Mouse (Mus musculus) gastrocnemius, adult 2 months (tissue): ENCODE measurements at regions not wholly inside any gene's neighbourhood (a gene's known extent, or its start where the extent isn't known, plus 50 kb on each side); places are given as distances from the start of the nearest gene placed in this dataset.

ENCODE experiments used
- DNase-seq: peaks from one replicate; pipeline ENCODE4 v3.0.0; 2022
- H3K27ac ChIP-seq: fragments of 200-600 bp; 2 replicates; pipeline ENCODE4 v1.8.1; 2022; ENCODE audit warnings: mild to moderate bottlenecking
- H3K4me3 ChIP-seq: fragments of 200-600 bp; 2 replicates; pipeline ENCODE4 v1.8.1; 2022; ENCODE audit warnings: mild to moderate bottlenecking, moderate library complexity
- CTCF ChIP-seq: fragments of 200-600 bp; IDR thresholded peaks from 2 replicates; pipeline ENCODE4 v1.8.1; 2022; ENCODE audit warnings: antibody characterized with exemption, mild to moderate bottlenecking, moderate library complexity
- intact Hi-C: fragments of 180-260 bp; cut with DNase I; formaldehyde crosslinking; loops from one replicate; pipeline ENCODE4 v1.15.1; 2025

GRCm38 (mm10) chr9:74698229-74698628, 163.5 kb upstream of the Onecut1 start:
- TF ChIP-seq CTCF = no peak
- DNase-seq = no peak
- no peak overlapping the region for H3K27ac ChIP-seq
- intact Hi-C loops = no loop called here
- H3K4me3 ChIP-seq = no peak overlapping the region

GRCm38 (mm10) chr9:74705698-74706097, 156.0 kb upstream of the Onecut1 start:
- no peak overlapping the region for H3K27ac ChIP-seq
- no peak for TF ChIP-seq CTCF
- H3K4me3 ChIP-seq = no peak overlapping the region
- no peak for DNase-seq
- intact Hi-C loops = no loop called here

DNA sequence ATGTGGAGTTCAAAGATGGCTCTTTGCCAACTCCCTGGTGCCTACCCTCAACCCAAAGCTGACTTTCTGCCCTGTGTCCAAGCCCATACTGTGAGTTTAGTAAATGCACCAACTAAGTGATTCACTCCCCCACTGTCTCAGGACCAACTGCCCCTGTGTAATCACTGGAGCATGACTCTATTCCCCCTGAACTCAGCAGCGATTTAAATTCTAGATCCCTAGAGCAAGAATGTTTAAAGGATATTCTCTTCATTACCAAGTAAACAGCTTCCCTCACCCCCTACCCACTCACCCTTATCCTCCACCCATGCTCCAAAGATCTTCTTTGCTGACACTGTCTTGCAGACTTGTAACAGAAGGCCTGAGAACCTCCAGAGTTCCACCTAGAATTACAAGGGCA, 154.1 kb upstream of the Onecut1 start:
- intact Hi-C loops = no loop called here
- DNase-seq = no peak
- TF ChIP-seq CTCF = no peak
- Histone ChIP-seq H3K4me3 (no peak overlapping the region), H3K27ac (no peak overlapping the region)

DNA sequence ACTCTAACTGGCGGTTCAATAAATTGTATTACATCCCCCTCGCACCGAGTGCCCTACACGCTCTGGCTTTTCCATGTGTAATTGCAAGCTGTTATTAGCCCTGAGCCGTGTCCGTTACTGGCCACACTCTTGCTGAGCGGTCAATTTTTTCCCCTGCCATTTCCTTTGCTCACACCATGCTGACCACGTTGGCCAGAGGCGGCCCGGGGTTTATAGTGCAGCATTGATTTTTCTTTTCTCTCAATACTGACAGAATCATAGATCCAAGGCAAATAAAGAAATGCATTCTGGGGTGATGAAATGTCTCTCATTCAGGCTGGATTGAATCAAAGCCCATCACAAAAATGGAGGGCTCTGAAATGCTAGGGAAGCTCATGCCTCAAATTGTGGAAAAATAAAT, 150.0 kb upstream of the Onecut1 start:
- no peak for TF ChIP-seq CTCF
- Histone ChIP-seq H3K27ac (no peak overlapping the region), H3K4me3 (no peak overlapping the region)
- intact Hi-C loops = no loop called here
- DNase-seq = no peak

DNA sequence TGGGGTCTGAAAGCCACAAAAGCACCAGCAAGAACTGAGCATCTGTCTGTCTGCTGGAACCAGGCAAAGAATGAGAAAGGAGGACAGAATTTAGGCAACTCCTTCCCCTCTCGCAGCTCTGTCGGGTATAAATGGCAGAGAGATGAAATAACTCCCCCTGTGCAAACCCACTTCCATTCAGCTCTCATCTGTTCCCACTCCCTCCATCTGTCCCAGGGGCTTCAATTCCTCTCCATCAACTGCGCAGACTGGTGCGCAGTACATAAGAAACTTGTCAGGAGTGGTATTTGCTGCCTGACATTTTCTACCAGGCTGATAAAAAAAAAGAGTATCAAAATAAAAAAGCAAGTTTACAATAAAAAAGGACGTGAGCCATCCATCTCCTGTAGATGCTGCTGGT, 129.3 kb upstream of the Onecut1 start:
- no peak for TF ChIP-seq CTCF
- Histone ChIP-seq H3K4me3 (no peak overlapping the region), H3K27ac (no peak overlapping the region)
- intact Hi-C loops = no loop called here
- DNase-seq = no peak

- H3K4me3 ChIP-seq = no peak overlapping the region
- no peak overlapping the region for H3K27ac ChIP-seq
- DNase-seq = no peak
- TF ChIP-seq CTCF = no peak
- intact Hi-C loops = no loop called here
These were observed 119.8 kb upstream of the Onecut1 start for GRCm38 (mm10) chr9:74741949-74742348.

DNA sequence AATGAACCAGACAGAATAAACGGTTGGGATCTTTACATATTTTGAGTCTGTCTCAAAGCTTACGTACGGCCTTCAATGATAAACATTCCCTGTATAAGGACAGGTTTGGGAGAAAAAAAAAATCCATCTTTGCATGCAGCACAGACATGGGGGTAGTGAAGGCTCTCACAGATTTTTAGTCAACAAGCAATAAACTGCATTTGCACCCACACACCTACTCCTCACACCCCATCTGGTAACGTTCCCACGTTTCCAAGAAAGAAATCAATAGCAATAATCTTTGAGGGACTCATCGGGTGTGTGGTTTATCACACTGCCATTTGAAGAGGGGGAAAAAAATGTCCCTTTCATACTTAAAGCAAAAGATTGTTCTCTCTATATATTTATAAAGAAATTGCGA, 113.8 kb upstream of the Onecut1 start:
- no peak for TF ChIP-seq CTCF
- DNase-seq = no peak
- Histone ChIP-seq H3K4me3 (no peak overlapping the region), H3K27ac (no peak overlapping the region)
- intact Hi-C loops = no loop called here

GRCm38 (mm10) chr9:74758025-74758424, 103.7 kb upstream of the Onecut1 start:
- H3K27ac ChIP-seq = no peak overlapping the region
- no peak overlapping the region for H3K4me3 ChIP-seq
- no peak for DNase-seq
- intact Hi-C loops = no loop called here
- TF ChIP-seq CTCF = 0 out of 2 replicates have a peak, but pooled peaks have one; percentile 1

DNA sequence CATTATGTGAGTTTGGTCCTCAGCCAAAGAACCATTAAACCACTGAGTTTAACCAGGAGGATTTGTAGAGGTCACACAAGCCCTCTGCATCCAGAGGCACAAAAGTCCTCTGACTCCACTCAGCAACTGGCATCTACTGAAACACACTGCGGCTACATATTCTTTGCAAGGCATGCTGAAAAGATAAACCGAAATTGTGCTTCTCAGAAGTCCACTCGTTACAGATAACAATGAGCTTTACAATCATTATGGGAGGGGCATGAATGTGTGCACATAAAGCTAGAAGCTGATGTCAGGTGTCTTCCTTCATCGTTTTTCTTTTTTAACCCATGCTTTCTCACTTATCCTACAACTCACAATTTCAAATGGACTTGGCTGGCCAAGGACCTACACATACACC, 102.8 kb upstream of the Onecut1 start:
- H3K4me3 ChIP-seq = no peak overlapping the region
- no peak for DNase-seq
- no peak overlapping the region for H3K27ac ChIP-seq
- no peak for TF ChIP-seq CTCF
- intact Hi-C loops = no loop called here

- no peak for DNase-seq
- TF ChIP-seq CTCF = no peak
- intact Hi-C loops = no loop called here
- Histone ChIP-seq H3K27ac (no peak overlapping the region), H3K4me3 (no peak overlapping the region)
These were observed 81.3 kb upstream of the Onecut1 start for GRCm38 (mm10) chr9:74780419-74780818.

DNA sequence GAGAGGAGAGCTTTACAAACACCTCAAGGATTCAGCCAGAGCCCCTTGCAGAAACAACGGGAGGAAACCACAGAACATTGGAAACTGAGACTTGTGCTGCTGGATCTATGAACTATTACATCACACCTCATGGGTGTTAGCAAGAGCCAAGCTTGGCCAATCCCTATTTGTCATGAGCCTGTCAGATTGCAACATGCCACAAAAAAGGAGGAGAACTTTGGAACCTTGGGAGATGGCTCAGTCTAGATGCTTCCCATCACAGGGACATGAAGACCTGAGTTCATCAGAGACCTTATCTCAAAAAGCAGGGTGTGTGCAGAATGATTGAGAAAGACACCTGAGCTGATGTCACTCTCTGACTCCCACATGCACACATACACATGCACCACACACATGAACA, 68.3 kb upstream of the Onecut1 start:
- DNase-seq = no peak
- Histone ChIP-seq H3K4me3 (no peak overlapping the region), H3K27ac (no peak overlapping the region)
- intact Hi-C loops = no loop called here
- TF ChIP-seq CTCF = no peak

DNA sequence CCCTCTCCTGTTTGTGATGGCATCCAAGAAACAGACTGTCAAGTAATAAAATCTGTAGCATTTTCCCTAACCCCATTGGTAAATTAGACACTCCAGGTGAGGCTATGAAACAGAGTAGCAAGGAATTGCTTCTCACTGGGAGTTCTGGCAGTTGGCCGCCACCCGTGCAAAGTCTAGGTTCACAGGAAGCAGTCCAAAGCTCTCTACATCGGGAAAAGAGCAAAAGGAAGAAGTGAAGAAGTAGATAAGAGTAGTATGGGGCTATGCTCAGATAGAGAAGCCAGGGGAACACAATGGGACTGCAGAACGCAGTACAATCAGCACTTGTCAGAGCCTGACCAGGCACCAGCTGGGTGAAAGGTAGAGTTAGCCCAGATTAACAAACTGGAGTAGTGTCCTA, 65.7 kb upstream of the Onecut1 start:
- intact Hi-C loops = no loop called here
- TF ChIP-seq CTCF = no peak
- no peak for DNase-seq
- no peak overlapping the region for H3K27ac ChIP-seq
- H3K4me3 ChIP-seq = no peak overlapping the region

- Histone ChIP-seq H3K27ac (no peak overlapping the region), H3K4me3 (no peak overlapping the region)
- intact Hi-C loops = no loop called here
- TF ChIP-seq CTCF = no peak
- no peak for DNase-seq
These were observed 64.4 kb upstream of the Onecut1 start for GRCm38 (mm10) chr9:74797272-74797844.

DNA sequence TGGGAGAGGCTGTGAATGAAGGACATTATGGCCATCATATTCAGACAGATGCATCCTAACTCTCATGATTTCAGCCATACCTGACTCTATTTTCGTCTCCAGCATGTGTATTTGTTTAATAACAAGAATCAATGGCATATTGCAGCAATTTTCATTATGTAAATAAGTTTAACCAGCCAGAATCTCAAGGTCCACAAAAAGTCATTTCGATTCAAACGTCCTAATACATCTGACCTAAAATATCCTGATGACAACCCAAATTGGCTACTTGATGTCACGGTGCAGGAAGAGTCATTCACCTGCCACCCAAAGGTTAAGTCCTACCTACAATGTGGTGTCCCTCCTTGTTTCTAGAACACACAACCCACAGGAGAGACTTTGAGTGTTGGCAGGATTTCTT, 60.6 kb upstream of the Onecut1 start:
- TF ChIP-seq CTCF = no peak
- Histone ChIP-seq H3K27ac (no peak overlapping the region), H3K4me3 (no peak overlapping the region)
- no peak for DNase-seq
- intact Hi-C loops = no loop called here

DNA sequence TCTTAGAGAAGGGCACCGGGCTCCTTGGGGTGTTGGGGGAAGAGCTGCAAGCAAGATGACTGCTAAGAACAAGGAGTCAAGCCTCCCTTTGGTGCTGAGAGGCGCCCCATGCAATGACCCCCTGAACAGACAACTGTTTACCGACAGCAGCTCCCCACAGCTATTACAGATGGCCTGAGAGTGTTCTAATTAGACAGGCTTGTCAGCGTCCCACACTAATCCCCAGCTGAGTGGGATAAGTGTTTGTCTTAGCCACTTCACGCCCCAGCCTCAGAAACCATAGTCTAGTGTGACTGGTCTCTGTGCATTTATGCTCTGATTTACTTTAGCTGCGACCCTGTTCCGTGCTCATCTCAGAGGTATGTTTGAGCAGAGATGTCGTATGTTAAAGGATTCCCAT, 50.3 kb upstream of the Onecut1 start:
- Histone ChIP-seq H3K4me3 (no peak overlapping the region), H3K27ac (no peak overlapping the region)
- no peak for TF ChIP-seq CTCF
- no peak for DNase-seq
- intact Hi-C loops = no loop called here
